8 mouse cellular contexts compared by ENCODE assay signal in genomic region chr2:164655858-164656257, GRCm38 (mm10). TPM values are rescaled to one million over a fixed set of nuclear protein-coding genes. Genes with fewer than 3 reads are reported as not detected.
DNase-seq lines count a peak whose midpoint lies in the region; ATAC-seq and TF ChIP-seq lines count a peak whose summit lies in the region.
"Had no signal": no experiment of that assay in that cellular context is flagged by ENCODE, and none has a peak within 500 bp of the region (broad histone marks: within the 10 kb centered on the region; RNA-seq: fewer than 3 reads in every experiment).

Gene Wfdc10 (plus strand): TSS chr2:164656046.

- H3K27me3 ChIP-seq in lung, postnatal 0 days (replicated peaks; ENCODE audit: insufficient read depth, low read length) = no peaks in the 10 kb centered on the region
- H3K27me3 ChIP-seq: midbrain, embryonic 12.5 days had no signal

- H3K4me3 ChIP-seq in left cerebral cortex, adult 2 months = no peak within 1 kb of the TSS
- H3K4me3 ChIP-seq in lung, postnatal 0 days (ENCODE audit: low read depth, low read length) = no peak within 1 kb of the TSS
- H3K4me3 ChIP-seq: midbrain, embryonic 12.5 days had no signal

- no peak within 1 kb of the TSS for H3K4me2 ChIP-seq in lung, postnatal 0 days (replicated peaks; ENCODE audit: low read depth, low read length)
- H3K4me2 ChIP-seq: midbrain, embryonic 12.5 days had no signal

- peak; percentile 98 for ATAC-seq in granulocyte monocyte progenitor cell, adult 5-6 weeks (replicated peaks; ENCODE audit: poor library complexity, severe bottlenecking)
- no peak for ATAC-seq in lung, postnatal 0 days

- H3K4me1 ChIP-seq in lung, postnatal 0 days (ENCODE audit: insufficient read depth, low read depth, low read length) = no peaks in the 10 kb centered on the region
- H3K4me1 ChIP-seq: midbrain, embryonic 12.5 days had no signal

- DNase-seq in left cerebral cortex, adult 2 months (ENCODE audit: extremely low spot score in 1 of 2, low spot score in 2 of 2) = peak in 1 of 2 experiments; percentile 15
- no peak for DNase-seq in left cerebral cortex, adult 8-10 months (ENCODE audit: low spot score in 2 of 2)
- peak; percentile 81 for DNase-seq in R1 (ENCODE audit: low read depth, low spot score)
- peak; percentile 15 for DNase-seq in c-Kit-positive CD71-positive TER-119-positive erythroid progenitor cells, embryonic 14.5 days (ENCODE audit: low spot score)
- DNase-seq in lung, postnatal 0 days (ENCODE audit: low spot score) = peak; percentile 59
- DNase-seq in spleen, postnatal 14 days (ENCODE audit: low spot score in 2 of 2) = peak; percentile 17 to 44

- peak; percentile 75 for TF ChIP-seq CTCF in left cerebral cortex, adult 2 months (IDR thresholded peaks at IDR 0.05)
- peak; percentile 86 for TF ChIP-seq CTCF in lung, postnatal 0 days (IDR thresholded peaks at IDR 0.05)

- no peak for TF ChIP-seq EP300 in lung, postnatal 0 days (IDR thresholded peaks at IDR 0.05)

- 12% methylated on average over 11 of the region's 11 CpGs for WGBS in lung, postnatal 0 days

- no peaks in the 10 kb centered on the region for H3K9me3 ChIP-seq in lung, postnatal 0 days (ENCODE audit: low read length)
- H3K9me3 ChIP-seq: midbrain, embryonic 12.5 days had no signal

- intact Hi-C loops in left cerebral cortex, adult 2 months (cut with DNase I) = no loop called here

- no peak within 1 kb of the TSS for H3K27ac ChIP-seq in left cerebral cortex, adult 2 months
- H3K27ac ChIP-seq in lung, postnatal 0 days (ENCODE audit: low read length) = no peak within 1 kb of the TSS
- H3K27ac ChIP-seq: midbrain, embryonic 12.5 days had no signal

- no peaks in the 10 kb centered on the region for H3K36me3 ChIP-seq in lung, postnatal 0 days (ENCODE audit: insufficient read depth, low read length)
- H3K36me3 ChIP-seq: midbrain, embryonic 12.5 days had no signal

- H3K9ac ChIP-seq in lung, postnatal 0 days (replicated peaks; ENCODE audit: low read depth) = no peak within 1 kb of the TSS
- H3K9ac ChIP-seq: midbrain, embryonic 12.5 days had no signal

RNA-seq across cellular contexts. Expression of gene Wfdc10, which starts in this region (rescaled TPM):
- total RNA-seq in left cerebral cortex, adult 2 months (2021) = not detected
- not detected for total RNA-seq in left cerebral cortex, adult 8-10 months (2022)
- total RNA-seq in granulocyte monocyte progenitor cell, adult 5-6 weeks (2014; fragmentation: Nextera tagmentation) = not detected in 2 replicates
- not detected in 2 replicates for total RNA-seq in granulocyte monocyte progenitor cell, adult 5-6 weeks (2017)
- 0.57 and 0.88 TPM in 2 replicates for polyA plus RNA-seq in lung, postnatal 0 days (2015; fragmentation: Nextera tagmentation; extraction: Ambion mirVana)
- polyA plus RNA-seq: midbrain, embryonic 12.5 days had no signal

Comparison
In these comparisons a context has a peak if more than half of its experiments do, and no peak if none do; other contexts are left out.
1. Peak in ATAC-seq in granulocyte monocyte progenitor cell, adult 5-6 weeks; RNA of the gene not detected or under 1 TPM.
2. Peak in DNase-seq in lung, postnatal 0 days; RNA of the gene not detected or under 1 TPM.
3. DNase-seq: peak in R1 (single experiment), c-Kit-positive CD71-positive TER-119-positive erythroid progenitor cells, embryonic 14.5 days (single experiment) and spleen, postnatal 14 days (2 of 2); none in left cerebral cortex, adult 8-10 months (0 of 2).